Mouse (Mus musculus): ENCODE results near the gene Gm21767. TPM values are rescaled to one million over a fixed set of nuclear protein-coding genes. Genes with fewer than 3 reads are reported as not detected.

Gene Gm21767
- polyA plus RNA-seq (2012; rRNA removed): not detected in 2 replicates

GRCm38 (mm10) chrY:13941438-13941837 lies at the start of gene Gm21767:
Gene Gm21767, plus strand, starts transcription at chrY:13941738.

